Mouse (Mus musculus) kidney, embryonic 15.5 days (tissue): ENCODE results near the gene Nipal3. TPM values are rescaled to one million over a fixed set of nuclear protein-coding genes. Genes with fewer than 3 reads are reported as not detected.
A peak's percentile ranks its signal among the peaks of the same experiment; 100 is the strongest.

Experiments used
- ATAC-seq: fragments of 200-750 bp; cut with Nextera tagmentation; replicated peaks from 2 replicates; pipeline ENCODE4 v1.8.0; 2017; ENCODE audit warnings: moderate TSS enrichment; ENCODE audit not compliant: low FRiP score
- H3K27ac ChIP-seq: fragments of 300-500 bp; sonication (generic); 2 replicates; pipeline ENCODE4 v1.5.1; 2015; ENCODE audit warnings: mild to moderate bottlenecking, inconsistent platforms
- H3K27me3 ChIP-seq: fragments of 300-500 bp; sonication (generic); 2 replicates; pipeline ENCODE4 v1.6.1; 2015; ENCODE audit warnings: inconsistent platforms
- H3K36me3 ChIP-seq: fragments of 300-500 bp; sonication (generic); 2 replicates; pipeline ENCODE4 v1.6.1; 2015; ENCODE audit warnings: inconsistent platforms
- H3K4me1 ChIP-seq: fragments of 300-500 bp; sonication (generic); 2 replicates; pipeline ENCODE4 v1.6.1; 2015; ENCODE audit warnings: inconsistent platforms
- H3K4me2 ChIP-seq: fragments of 300-500 bp; sonication (generic); 2 replicates; pipeline ENCODE4 v1.6.1; 2015; ENCODE audit warnings: moderate library complexity, mild to moderate bottlenecking, inconsistent platforms
- H3K4me3 ChIP-seq: fragments of 300-500 bp; sonication (generic); replicated peaks from 2 replicates; pipeline ENCODE4 v1.5.1; 2015; ENCODE audit warnings: mild to moderate bottlenecking, inconsistent platforms
- H3K9ac ChIP-seq: fragments of 300-500 bp; sonication (generic); 2 replicates; pipeline ENCODE4 v1.6.1; 2015; ENCODE audit warnings: mild to moderate bottlenecking, inconsistent platforms
- H3K9me3 ChIP-seq: fragments of 300-500 bp; sonication (generic); replicated peaks from 2 replicates; pipeline ENCODE4 v1.6.1; 2016; ENCODE audit warnings: inconsistent platforms
- WGBS: fragments of 180-500 bp; shearing (Covaris S2); methylation state at CpG from one replicate; pipeline ENCODE4 v1.1.7; 2015; ENCODE audit warnings: mixed read lengths; 5-methylcytosine and 5-hydroxymethylcytosine counted together
- polyA plus RNA-seq: library from polyadenylated mRNA; unstranded; fragments of >200 nt; fragmentation: Nextera tagmentation; extraction: Ambion mirVana; gene quantifications from 2 replicates; pipeline ENCODE4 v1.2.1, GENCODE M21; 2015

Nipal3 gene
- polyA plus RNA-seq: 4.9 and 6.2 TPM in 2 replicates

DNA sequence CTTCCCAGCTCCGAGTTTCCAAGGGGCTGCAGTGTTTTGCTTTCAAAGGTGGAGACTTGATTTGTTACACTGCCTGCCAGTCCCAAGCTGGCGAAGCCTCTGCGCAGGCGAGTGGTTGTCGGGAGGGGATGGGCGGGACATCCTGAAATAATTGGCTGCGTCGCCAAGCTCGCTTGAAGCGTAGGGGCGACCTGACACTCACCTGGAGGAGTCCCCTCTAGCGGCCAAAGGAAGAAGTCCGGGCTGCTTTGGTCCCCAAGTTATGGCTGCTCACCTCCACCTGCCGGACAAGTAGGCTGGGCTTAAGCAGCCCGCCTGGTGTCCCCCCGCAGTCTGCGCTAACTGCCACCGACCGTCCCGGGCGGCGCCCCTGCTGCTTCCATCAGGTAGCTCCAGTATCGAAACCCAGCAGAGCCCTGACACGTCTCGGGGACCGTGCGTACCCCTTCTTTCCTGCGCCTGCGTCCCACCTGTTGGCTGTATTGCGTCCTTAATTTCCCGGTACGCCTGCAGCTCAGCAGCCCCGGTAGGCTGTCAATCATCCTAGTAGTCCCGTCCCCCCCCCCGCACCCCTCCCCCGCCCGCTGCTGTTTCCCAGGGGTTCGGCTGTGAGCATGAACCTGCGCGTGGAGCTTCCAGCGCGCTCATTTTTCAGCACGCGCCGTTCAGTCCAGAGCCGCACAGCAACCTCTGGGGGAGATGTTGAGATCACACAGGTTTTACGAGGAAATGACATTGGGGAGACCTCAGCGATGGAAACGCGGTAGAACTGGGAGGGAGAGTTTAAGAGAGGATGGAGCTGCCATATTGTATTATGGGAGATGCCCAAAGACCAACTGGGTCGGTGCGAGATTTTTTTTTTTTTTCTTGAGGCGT, at the start of gene Nipal3, which contains the start of gene Stpg1:
Nipal3 (minus strand) TSS at position 518 of the 876 bp plus-strand sequence.
Stpg1 (plus strand) TSS at position 270 of the 876 bp plus-strand sequence.
- Histone ChIP-seq H3K9ac (peak within 1 kb of the TSS; percentile 45), H3K4me2 (peak within 1 kb of the TSS; percentile 93), H3K4me3 (peak within 1 kb of the TSS; percentile 70), H3K27me3 (peaks cover 4% of the 10 kb centered on the region; the same call in 1 of the 2 replicates), H3K27ac (peak within 1 kb of the TSS; percentile 86), H3K4me1 (peaks cover 16% of the 10 kb centered on the region), H3K9me3 (no peaks in the 10 kb centered on the region), H3K36me3 (peaks cover 8% of the 10 kb centered on the region; the same call in 1 of the 2 replicates)
- peak; percentile 95 for ATAC-seq
- WGBS: under 1% methylated on average over 53 of the region's 53 CpGs

DNA sequence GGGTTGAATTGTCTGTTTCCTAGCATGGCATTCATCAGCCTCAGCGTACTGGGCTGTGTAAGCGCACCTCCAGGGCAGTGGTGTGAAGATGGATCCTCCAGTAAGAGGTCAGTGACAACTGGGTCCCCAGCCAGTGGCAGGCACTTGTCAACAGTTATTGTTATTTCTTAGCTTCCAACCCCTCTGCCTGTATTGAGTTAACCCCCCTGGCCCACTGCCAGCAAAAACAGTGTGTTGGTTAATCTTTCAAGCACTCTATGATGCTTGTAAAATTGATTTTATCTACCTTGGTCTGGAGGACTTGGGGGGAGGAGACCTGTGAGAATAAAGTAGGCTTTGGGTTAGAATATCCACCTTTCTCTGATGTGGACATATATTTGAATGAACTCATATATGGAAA, 49.4 kb upstream of the Nipal3 start:
- Histone ChIP-seq H3K4me1 (peaks cover 50% of the 10 kb centered on the region), H3K9ac (no peak overlapping the region), H3K4me3 (no peak overlapping the region), H3K36me3 (no peaks in the 10 kb centered on the region), H3K9me3 (no peaks in the 10 kb centered on the region), H3K27ac (no peak overlapping the region), H3K4me2 (peak overlapping the region; percentile 57), H3K27me3 (peaks cover 6% of the 10 kb centered on the region; the same call in 1 of the 2 replicates)
- WGBS: 51% methylated on average over 2 of the region's 2 CpGs
- no peak for ATAC-seq

- peaks cover 6% of the 10 kb centered on the region; the same call in 1 of the 2 replicates for H3K27me3 ChIP-seq
- H3K9me3 ChIP-seq: no peaks in the 10 kb centered on the region
- H3K4me2 ChIP-seq: no peak overlapping the region
- H3K4me3 ChIP-seq: no peak overlapping the region
- H3K36me3 ChIP-seq: no peaks in the 10 kb centered on the region
- H3K9ac ChIP-seq: no peak overlapping the region
- H3K4me1 ChIP-seq: peaks cover 20% of the 10 kb centered on the region
- WGBS: 73% methylated on average over 9 of the region's 9 CpGs
- no peak for ATAC-seq
- no peak overlapping the region for H3K27ac ChIP-seq
Measured at GRCm38 (mm10) chr4:135540057-135540456, 45.2 kb upstream of the Nipal3 start.

DNA sequence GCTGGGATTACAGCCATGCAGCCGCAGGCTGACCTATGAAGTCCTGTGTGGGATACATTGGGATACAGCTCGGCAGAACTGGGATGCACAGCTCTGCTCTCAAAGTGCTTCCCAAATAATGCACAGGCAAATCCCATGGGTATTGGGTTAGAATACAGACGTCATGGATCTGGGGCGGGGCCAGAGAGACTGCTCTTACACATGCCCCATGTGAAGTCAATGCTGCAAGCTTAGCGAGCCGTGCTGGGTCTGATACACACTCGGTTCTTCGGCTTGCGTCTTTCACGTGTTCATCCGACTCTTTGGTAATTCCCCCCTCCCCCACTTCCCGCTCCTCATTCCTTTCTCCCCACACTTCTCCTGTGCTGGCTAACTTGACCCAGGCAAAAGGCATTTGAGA, 44.2 kb upstream of the Nipal3 start:
- Histone ChIP-seq H3K27me3 (peaks cover 6% of the 10 kb centered on the region; the same call in 1 of the 2 replicates), H3K4me2 (no peak overlapping the region), H3K4me1 (peaks cover 10% of the 10 kb centered on the region), H3K4me3 (no peak overlapping the region), H3K9ac (no peak overlapping the region), H3K27ac (no peak overlapping the region), H3K9me3 (no peaks in the 10 kb centered on the region), H3K36me3 (no peaks in the 10 kb centered on the region)
- 83% methylated on average over 12 of the region's 12 CpGs for WGBS
- no peak for ATAC-seq

DNA sequence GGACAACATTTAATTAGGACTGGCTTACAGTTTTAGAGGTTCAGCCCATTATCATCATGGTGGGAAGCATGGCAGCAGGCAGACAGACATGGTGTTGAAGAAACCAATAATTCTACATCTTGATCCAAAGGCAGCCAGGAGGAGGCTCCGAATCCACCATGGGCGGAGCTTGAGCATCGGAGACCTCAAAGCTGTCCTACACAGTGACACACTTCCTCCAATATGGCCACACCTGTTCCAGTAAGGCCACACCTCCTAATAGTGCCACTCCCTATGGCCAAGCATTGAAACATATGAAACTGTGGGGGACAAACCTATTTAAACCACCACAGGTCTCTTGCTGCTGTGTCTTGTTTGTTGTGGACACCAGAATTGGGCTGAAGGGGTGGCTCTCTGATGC, 40.2 kb upstream of the Nipal3 start:
- no peaks in the 10 kb centered on the region for H3K36me3 ChIP-seq
- H3K4me3 ChIP-seq: no peak overlapping the region
- H3K27ac ChIP-seq: no peak overlapping the region
- no peak overlapping the region for H3K9ac ChIP-seq
- H3K9me3 ChIP-seq: 0 out of 2 replicates have a peak, but pooled peaks cover 5% of the 10 kb centered on the region
- H3K4me1 ChIP-seq: peaks cover 6% of the 10 kb centered on the region
- H3K4me2 ChIP-seq: no peak overlapping the region
- no peak for ATAC-seq
- WGBS: 98% methylated on average over 3 of the region's 3 CpGs
- H3K27me3 ChIP-seq: no peaks in the 10 kb centered on the region; the same call in 1 of the 2 replicates

DNA sequence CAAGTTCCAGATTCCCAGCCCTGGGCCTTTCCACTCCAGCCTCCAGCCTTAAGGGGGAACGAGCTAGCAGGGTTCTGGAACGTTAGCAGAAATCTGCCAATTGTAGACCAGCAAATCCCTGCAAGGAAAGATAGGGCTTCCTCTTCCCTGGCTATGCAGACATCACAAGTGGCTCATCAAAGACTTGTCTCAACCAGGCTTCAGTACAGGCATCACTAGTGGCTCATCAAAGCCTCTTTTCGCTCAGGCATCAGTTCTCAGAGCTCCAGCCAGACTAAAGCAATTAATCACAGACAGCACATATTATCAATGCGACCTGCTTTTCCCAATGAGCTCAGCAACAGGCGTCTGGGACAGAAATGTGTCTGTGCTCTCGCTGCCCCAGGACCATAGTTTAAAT, 38.2 kb upstream of the Nipal3 start:
- Histone ChIP-seq H3K27ac (no peak overlapping the region), H3K4me2 (no peak overlapping the region), H3K27me3 (no peaks in the 10 kb centered on the region; the same call in 1 of the 2 replicates), H3K4me1 (peaks cover 6% of the 10 kb centered on the region), H3K9ac (no peak overlapping the region), H3K36me3 (no peaks in the 10 kb centered on the region), H3K4me3 (no peak overlapping the region), H3K9me3 (0 out of 2 replicates have a peak, but pooled peaks cover 5% of the 10 kb centered on the region)
- ATAC-seq: no peak
- 75% methylated on average over 6 of the region's 6 CpGs for WGBS

DNA sequence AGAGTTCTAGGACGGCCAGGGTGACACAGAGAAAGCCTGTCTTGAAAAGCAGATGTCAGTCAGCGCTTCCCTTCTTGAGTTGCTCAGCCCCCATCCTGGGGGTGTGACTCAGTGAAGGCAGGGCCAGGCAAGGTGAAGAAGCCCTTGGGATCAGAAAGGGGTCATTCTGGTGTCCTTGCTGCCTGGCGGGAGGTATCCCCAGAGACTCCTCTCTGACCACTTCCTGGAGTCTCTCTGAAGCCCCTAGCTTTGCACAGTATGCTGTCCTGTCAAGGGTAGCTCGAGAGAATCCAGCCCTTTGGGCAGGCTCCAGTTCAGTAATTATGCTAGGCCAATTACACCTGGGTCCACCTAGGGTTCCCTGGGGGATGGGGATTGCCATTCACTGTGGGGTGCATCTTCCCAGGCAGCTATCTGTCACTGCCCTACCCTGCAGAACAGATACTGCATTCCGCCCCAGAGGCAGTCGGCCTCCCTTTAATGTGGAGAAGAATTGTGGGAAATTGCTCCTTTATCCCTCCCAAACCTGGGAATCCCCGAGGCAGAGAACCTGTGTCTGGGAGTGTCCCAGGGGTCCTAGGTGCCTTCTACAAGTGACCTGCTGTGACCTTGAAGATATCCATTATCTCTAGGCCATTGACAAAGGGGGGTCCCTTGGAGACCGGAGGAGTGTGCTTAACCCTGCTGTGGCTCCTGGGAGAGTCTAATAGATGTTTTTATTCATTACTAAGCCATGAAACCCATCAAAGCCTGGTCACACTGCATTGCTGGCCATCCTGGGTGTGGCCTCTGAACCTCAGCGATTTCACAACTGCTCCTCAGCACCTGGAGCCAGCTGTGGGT, 37.2 kb upstream of the Nipal3 start:
- H3K4me1 ChIP-seq: peaks cover 6% of the 10 kb centered on the region
- H3K4me3 ChIP-seq: no peak overlapping the region
- no peak overlapping the region for H3K4me2 ChIP-seq
- no peak overlapping the region for H3K9ac ChIP-seq
- no peaks in the 10 kb centered on the region for H3K36me3 ChIP-seq
- H3K27me3 ChIP-seq: no peaks in the 10 kb centered on the region
- H3K27ac ChIP-seq: no peak overlapping the region
- H3K9me3 ChIP-seq: 0 out of 2 replicates have a peak, but pooled peaks cover 5% of the 10 kb centered on the region
- no peak for ATAC-seq
- WGBS: 54% methylated on average over 9 of the region's 9 CpGs

DNA sequence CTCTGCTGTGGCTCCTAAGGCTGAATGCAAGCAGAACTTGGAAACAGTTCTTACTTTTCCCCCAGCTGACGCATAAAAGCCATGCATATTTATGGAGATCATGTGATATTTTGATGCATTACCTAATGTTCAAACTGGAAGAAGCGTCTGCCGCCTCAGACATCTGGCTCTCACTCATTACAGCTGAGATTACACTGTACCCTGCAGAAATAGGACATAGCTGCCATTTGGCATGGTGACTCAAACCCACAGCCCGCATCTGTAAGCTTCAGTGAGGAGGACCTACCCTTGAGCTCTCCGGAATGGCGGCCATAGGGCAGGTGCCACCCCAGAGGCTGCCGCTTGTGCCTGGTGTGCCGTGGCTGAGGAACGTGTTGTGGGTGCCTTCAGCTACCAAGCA, 36.4 kb upstream of the Nipal3 start:
- Histone ChIP-seq H3K9me3 (0 out of 2 replicates have a peak, but pooled peaks cover 5% of the 10 kb centered on the region), H3K36me3 (no peaks in the 10 kb centered on the region), H3K27ac (no peak overlapping the region), H3K4me2 (no peak overlapping the region), H3K9ac (no peak overlapping the region), H3K4me1 (peaks cover 6% of the 10 kb centered on the region), H3K4me3 (no peak overlapping the region), H3K27me3 (no peaks in the 10 kb centered on the region)
- WGBS: 88% methylated on average over 9 of the region's 9 CpGs
- ATAC-seq: no peak

GRCm38 (mm10) chr4:135530270-135530669, 35.4 kb upstream of the Nipal3 start:
- no peaks in the 10 kb centered on the region for H3K36me3 ChIP-seq
- no peak overlapping the region for H3K9ac ChIP-seq
- 0 out of 2 replicates have a peak, but pooled peaks cover 5% of the 10 kb centered on the region for H3K9me3 ChIP-seq
- H3K4me2 ChIP-seq: no peak overlapping the region
- no peak overlapping the region for H3K27ac ChIP-seq
- peaks cover 13% of the 10 kb centered on the region for H3K4me1 ChIP-seq
- 69% methylated on average over 2 of the region's 2 CpGs for WGBS
- no peak overlapping the region for H3K4me3 ChIP-seq
- H3K27me3 ChIP-seq: peaks cover 4% of the 10 kb centered on the region; the same call in 1 of the 2 replicates
- ATAC-seq: no peak

DNA sequence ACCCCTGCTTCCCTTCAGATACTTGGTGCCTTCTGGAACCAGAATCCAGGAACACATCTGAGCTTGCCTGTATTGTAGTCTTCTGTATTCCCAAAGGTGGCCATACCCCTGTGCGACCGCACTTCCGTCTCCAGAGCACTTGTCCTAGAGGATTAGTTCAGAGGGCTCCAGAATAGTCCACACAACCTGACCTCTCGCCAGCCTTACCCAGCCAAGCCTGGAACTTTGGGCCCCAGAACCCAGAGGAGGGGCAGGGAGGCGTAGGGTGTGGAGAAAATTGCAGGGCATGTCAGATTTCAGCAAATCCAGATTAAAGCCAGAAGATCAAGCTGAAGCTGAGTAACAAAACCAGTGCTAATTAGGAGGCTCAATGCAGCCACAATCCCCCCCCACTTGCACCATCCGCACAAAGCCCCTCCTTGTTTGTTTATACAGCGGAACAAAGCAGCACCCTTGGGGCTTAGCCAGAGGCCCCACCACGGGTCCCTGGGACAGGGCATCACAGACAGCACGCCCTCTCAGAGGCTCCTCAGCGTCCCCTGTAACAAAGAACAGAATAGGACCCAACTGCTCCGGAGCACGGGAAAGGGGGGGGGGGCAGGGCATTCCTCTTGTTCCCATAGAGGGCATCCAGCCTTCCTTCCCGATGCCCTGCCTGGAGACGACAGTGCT, 31.3 kb upstream of the Nipal3 start:
- H3K27ac ChIP-seq: no peak overlapping the region
- WGBS: 36% methylated on average over 14 of the region's 14 CpGs
- H3K4me3 ChIP-seq: no peak overlapping the region
- H3K9ac ChIP-seq: no peak overlapping the region
- H3K4me1 ChIP-seq: peaks cover 23% of the 10 kb centered on the region
- no peak overlapping the region for H3K4me2 ChIP-seq
- peaks cover 5% of the 10 kb centered on the region; the same call in 1 of the 2 replicates for H3K27me3 ChIP-seq
- no peaks in the 10 kb centered on the region for H3K36me3 ChIP-seq
- 0 out of 2 replicates have a peak, but pooled peaks cover 5% of the 10 kb centered on the region for H3K9me3 ChIP-seq
- no peak for ATAC-seq

- no peak overlapping the region for H3K27ac ChIP-seq
- no peak overlapping the region for H3K4me2 ChIP-seq
- ATAC-seq: no peak
- no peak overlapping the region for H3K9ac ChIP-seq
- H3K4me1 ChIP-seq: peaks cover 23% of the 10 kb centered on the region
- WGBS: 53% methylated on average over 12 of the region's 12 CpGs
- H3K4me3 ChIP-seq: no peak overlapping the region
- H3K36me3 ChIP-seq: no peaks in the 10 kb centered on the region
- H3K9me3 ChIP-seq: no peaks in the 10 kb centered on the region
- peaks cover 5% of the 10 kb centered on the region; the same call in 1 of the 2 replicates for H3K27me3 ChIP-seq
Measured at GRCm38 (mm10) chr4:135525057-135525456, 30.2 kb upstream of the Nipal3 start.
